Mouse (Mus musculus) frontal cortex, postnatal 10 days (tissue): ENCODE measurements around the gene Dusp10.

ENCODE experiments used
- DNase-seq, 2 experiments: peaks; one replicate each; pipeline ENCODE4 v3.0.0; 2022; ENCODE audit warnings: low spot score in 2 of 2, mixed read lengths in 1 of 2

The Dusp10 gene

GRCm38 (mm10) chr1:184013106-184013505, at the start of gene Dusp10:
TSS of gene Dusp10 (plus strand) at chr1:184013302.
- DNase-seq: no peak

- DNase-seq: no peak
These were observed 47.8 kb upstream of the Dusp10 start for GRCm38 (mm10) chr1:183965341-183965740.

GRCm38 (mm10) chr1:183969265-183969664, 43.8 kb upstream of the Dusp10 start:
- DNase-seq: no peak

- DNase-seq: peak in 1 of 2 experiments; percentile 5
These were observed 33.3 kb upstream of the Dusp10 start for GRCm38 (mm10) chr1:183979814-183980243.

DNA sequence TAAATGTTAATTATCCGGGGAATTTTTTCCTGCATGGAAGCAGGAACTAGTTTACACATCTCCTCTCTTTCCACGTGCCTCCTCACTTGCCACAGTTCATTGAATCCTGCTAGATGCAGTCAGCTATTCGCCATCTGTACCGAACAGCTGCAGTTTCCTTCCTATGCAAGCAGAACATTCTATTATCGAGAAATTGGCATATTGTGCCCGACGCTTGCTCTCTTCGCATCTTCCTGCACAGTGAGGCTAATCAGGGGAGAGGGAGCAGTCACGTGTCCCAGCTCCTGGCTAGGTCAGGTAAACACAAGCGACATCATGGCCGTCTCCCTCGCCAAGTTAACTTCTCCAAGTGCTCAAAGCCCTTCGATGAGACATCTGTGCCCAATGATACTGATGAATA, 31.0 kb upstream of the Dusp10 start:
- peak; percentile 7 to 10 for DNase-seq

GRCm38 (mm10) chr1:183987711-183988245, 25.3 kb upstream of the Dusp10 start:
- DNase-seq: no peak

GRCm38 (mm10) chr1:183991921-183992320, 21.2 kb upstream of the Dusp10 start:
- DNase-seq: no peak

- DNase-seq: no peak
These were observed 15.9 kb upstream of the Dusp10 start for GRCm38 (mm10) chr1:183997207-183997606.

GRCm38 (mm10) chr1:184002470-184002869, 10.6 kb upstream of the Dusp10 start:
- DNase-seq: peak; percentile 6 to 13

DNA sequence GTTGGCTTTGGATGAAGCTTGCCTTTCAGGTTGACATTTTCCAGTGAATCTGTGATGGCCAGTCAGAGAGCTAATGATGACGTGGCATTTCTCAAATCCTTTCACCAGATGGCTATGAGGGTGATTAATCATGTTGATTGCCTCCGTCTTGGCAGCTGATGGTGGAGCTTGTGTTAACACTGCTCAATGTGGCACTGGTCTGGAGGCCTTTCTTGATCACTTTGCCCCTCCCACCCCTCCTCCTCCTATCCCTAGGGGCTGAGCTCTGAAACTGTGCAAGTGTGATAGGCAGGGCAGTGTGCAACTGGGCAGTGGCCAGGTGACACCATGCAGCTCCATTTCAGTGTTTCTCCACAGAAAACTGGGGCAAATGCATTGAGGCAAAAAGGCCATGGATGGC, 8.8 kb upstream of the Dusp10 start:
- DNase-seq: no peak

- DNase-seq: no peak
These were observed 7.6 kb upstream of the Dusp10 start for GRCm38 (mm10) chr1:184005315-184006058.

- no peak for DNase-seq
These were observed 7.0 kb upstream of the Dusp10 start for GRCm38 (mm10) chr1:184006086-184006485.

GRCm38 (mm10) chr1:184011311-184011710, 1.8 kb upstream of the Dusp10 start:
- no peak for DNase-seq

- no peak for DNase-seq
These were observed 989 bp downstream of the Dusp10 start for GRCm38 (mm10) chr1:184014091-184014490.

- no peak for DNase-seq
These were observed 3.1 kb downstream of the Dusp10 start for GRCm38 (mm10) chr1:184015995-184016730.

DNA sequence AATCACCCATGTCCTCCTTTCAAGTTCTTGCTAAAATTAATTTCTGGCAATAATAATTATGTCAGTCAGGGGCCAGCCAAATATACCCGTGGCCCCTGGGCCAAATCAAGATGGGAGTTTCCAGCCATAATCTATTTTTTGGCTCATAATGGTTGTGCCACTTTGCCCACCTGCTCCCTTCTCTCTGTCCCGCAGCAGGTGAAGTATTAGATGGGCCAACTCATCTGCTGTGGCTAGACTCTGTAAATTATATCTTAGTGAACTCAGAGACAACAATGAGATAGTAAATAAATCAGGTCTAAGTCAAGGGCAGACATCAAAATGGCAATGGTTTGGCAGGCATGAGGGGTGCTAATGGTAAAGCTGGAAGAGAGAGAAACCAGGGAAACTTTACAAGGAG, 4.5 kb downstream of the Dusp10 start:
- DNase-seq: no peak

GRCm38 (mm10) chr1:184019042-184019721, 6.1 kb downstream of the Dusp10 start:
- no peak for DNase-seq

GRCm38 (mm10) chr1:184019722-184020107, 6.6 kb downstream of the Dusp10 start:
- DNase-seq: no peak

GRCm38 (mm10) chr1:184023971-184024370, 10.9 kb downstream of the Dusp10 start:
- DNase-seq: no peak

GRCm38 (mm10) chr1:184024631-184025030, 11.5 kb downstream of the Dusp10 start:
- no peak for DNase-seq

GRCm38 (mm10) chr1:184025079-184025478, 12.0 kb downstream of the Dusp10 start:
- DNase-seq: no peak

- DNase-seq: no peak
These were observed 13.9 kb downstream of the Dusp10 start for GRCm38 (mm10) chr1:184027039-184027438.
